Mouse (Mus musculus): Measurements from ENCODE around the gene Rbks. TPM values are rescaled to one million over a fixed set of nuclear protein-coding genes. Genes with fewer than 3 reads are reported as not detected.

The Rbks gene
- polyA plus RNA-seq, 1 experiment: 8.1 TPM

DNA sequence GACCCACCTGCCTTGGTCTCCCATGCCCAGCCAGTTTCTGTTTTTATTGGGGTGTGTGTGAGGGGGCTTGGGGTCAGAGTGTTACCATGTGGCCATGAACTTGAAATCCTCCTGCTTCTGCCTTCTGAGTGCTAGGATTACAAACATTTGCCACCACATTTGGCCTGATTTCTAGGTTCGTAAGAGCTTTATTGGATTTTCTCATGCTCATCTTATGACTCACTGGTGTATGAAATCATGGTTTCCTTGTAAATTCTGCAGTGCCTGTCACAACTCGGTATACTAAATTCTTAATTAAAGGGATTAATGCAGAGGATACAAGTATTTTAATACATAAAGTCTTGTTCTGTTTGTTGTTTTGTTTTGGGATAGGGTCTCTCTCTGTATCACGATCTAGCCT lies 77.1 kb downstream of the Rbks start:
- H3K36me3 ChIP-seq (ENCODE audit: control insufficient read depth, insufficient read depth, low read length): peaks cover 29% of the 10 kb centered on the region
- DNase-seq: no peak
- TF ChIP-seq POLR2A (IDR thresholded peaks at IDR 0.05; ENCODE audit: control insufficient read depth, extremely low read depth, insufficient read depth, low read length, poor library complexity) (no peak), CTCF (IDR thresholded peaks at IDR 0.05; ENCODE audit: borderline replicate concordance, control insufficient read depth, extremely low read depth, insufficient read depth, low read length, poor library complexity) (no peak)
- H3K27ac ChIP-seq (ENCODE audit: control insufficient read depth, insufficient read depth, low read length): no peak overlapping the region
- H3K4me1 ChIP-seq (replicated peaks; ENCODE audit: control insufficient read depth, insufficient read depth, low read length): no peaks in the 10 kb centered on the region
- WGBS: 96% methylated on average over 3 of the region's 3 CpGs
- no peaks in the 10 kb centered on the region for H3K27me3 ChIP-seq (ENCODE audit: control insufficient read depth, insufficient read depth, low read length)
- no peak overlapping the region for H3K4me3 ChIP-seq (ENCODE audit: control insufficient read depth, insufficient read depth, low read length)

DNA sequence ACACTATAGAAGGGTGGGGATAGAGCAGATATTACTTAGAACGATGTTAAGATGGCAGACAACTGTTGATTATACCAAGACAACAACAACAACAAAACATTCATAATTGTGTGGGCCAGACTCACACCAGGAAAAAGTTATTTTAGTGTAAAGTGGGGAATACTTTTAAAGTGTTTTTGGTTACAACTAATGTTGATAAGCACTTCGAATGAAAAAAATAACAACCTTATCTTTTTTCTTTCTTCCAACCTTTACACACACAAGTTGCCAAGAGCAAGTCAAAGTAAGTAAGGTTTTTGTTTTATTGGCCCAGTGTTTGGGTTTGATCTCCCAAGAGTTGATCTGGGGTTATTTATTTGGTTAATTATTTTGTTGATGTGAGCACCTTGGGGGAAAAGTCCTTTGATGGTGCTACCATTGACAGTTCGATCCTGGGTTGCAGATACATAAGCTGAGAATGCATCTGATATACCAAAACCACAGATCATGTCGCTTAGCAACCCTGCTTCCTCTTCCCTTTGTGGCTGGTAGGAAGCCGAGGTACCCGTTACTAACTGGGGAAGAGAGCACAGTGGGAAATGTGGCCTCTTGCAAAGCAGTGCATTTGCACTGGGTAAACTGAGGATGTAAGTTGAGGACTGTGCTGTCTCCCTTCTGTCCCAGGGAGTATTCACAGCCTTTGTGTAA lies 82.9 kb downstream of the Rbks start:
- DNase-seq: peak; percentile 68
- TF ChIP-seq POLR2A (IDR thresholded peaks at IDR 0.05; ENCODE audit: control insufficient read depth, extremely low read depth, insufficient read depth, low read length, poor library complexity) (no peak), CTCF (IDR thresholded peaks at IDR 0.05; ENCODE audit: borderline replicate concordance, control insufficient read depth, extremely low read depth, insufficient read depth, low read length, poor library complexity) (no peak)

DNA sequence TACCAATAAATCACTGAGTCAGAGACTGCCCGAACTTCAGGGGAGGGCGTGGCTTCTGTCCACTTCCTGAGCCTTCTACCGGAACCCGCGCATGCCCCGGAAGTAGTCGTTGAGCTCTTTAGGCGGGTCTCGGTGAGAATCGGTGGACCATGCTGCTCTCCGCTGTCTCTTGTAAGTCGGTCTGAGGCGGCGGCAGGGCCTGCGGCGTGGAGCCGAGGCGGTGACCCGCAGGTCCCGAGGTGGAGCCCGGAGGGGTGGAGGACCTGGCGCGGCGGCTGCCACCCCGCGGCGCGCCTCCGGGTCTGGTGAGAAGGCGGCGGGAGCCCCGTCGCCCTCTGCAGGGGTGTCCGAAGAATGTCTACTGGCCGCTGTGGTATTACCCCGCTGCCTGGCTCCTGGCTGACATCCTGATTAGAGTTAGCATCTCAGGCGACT lies 83.6 kb downstream of the Rbks start:
- peak overlapping the region; percentile 79 for H3K4me3 ChIP-seq (ENCODE audit: control insufficient read depth, insufficient read depth, low read length)
- H3K27ac ChIP-seq (ENCODE audit: control insufficient read depth, insufficient read depth, low read length): peak overlapping the region; percentile 32; the same call in 1 of the 2 replicates
- peaks cover 8% of the 10 kb centered on the region; the same call in 1 of the 2 replicates for H3K36me3 ChIP-seq (ENCODE audit: control insufficient read depth, insufficient read depth, low read length)
- H3K4me1 ChIP-seq (replicated peaks; ENCODE audit: control insufficient read depth, insufficient read depth, low read length): peaks cover 3% of the 10 kb centered on the region
- TF ChIP-seq CTCF (IDR thresholded peaks at IDR 0.05; ENCODE audit: borderline replicate concordance, control insufficient read depth, extremely low read depth, insufficient read depth, low read length, poor library complexity) (peak; percentile 57; the same call in 1 of the 2 replicates), POLR2A (IDR thresholded peaks at IDR 0.05; ENCODE audit: control insufficient read depth, extremely low read depth, insufficient read depth, low read length, poor library complexity) (peak; percentile 72; the same call in 1 of the 2 replicates)
- peak; percentile 84 for DNase-seq
- no peaks in the 10 kb centered on the region for H3K27me3 ChIP-seq (ENCODE audit: control insufficient read depth, insufficient read depth, low read length)
- under 1% methylated on average over 37 of the region's 37 CpGs for WGBS

More for the DNA sequence above, 82.9 kb downstream of the Rbks start:
- H3K36me3 ChIP-seq (ENCODE audit: control insufficient read depth, insufficient read depth, low read length): peaks cover 13% of the 10 kb centered on the region
- peak overlapping the region; percentile 79 for H3K4me3 ChIP-seq (ENCODE audit: control insufficient read depth, insufficient read depth, low read length)
- H3K27ac ChIP-seq (ENCODE audit: control insufficient read depth, insufficient read depth, low read length): peak overlapping the region; percentile 32; the same call in 1 of the 2 replicates
- 3% methylated on average over 6 of the region's 6 CpGs for WGBS
- peaks cover 3% of the 10 kb centered on the region for H3K4me1 ChIP-seq (replicated peaks; ENCODE audit: control insufficient read depth, insufficient read depth, low read length)
- no peaks in the 10 kb centered on the region for H3K27me3 ChIP-seq (ENCODE audit: control insufficient read depth, insufficient read depth, low read length)

DNA sequence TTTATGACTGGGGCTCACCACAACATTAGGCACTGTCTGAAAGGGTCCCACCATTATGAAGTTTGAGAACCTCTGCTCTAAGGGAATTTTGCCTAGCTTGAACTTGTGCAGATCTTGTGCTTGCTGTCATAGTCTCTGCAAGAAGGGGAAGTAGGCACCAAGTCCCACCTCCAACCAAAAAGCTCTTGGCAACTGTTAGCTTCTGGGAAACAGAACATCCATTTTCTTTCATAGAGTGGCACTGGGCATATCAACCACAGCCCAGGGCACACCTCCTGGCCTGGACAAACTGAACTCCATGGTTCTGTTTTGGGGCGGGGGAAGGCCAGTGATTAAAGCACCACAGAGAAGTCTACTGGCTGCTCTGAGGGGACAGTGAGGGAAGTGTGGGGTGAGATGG lies 86.2 kb downstream of the Rbks start:
- H3K4me3 ChIP-seq (ENCODE audit: control insufficient read depth, insufficient read depth, low read length): no peak overlapping the region
- WGBS: 97% methylated on average over 1 of the region's 1 CpGs
- no peaks in the 10 kb centered on the region for H3K27me3 ChIP-seq (ENCODE audit: control insufficient read depth, insufficient read depth, low read length)
- 0 out of 2 replicates have a peak, but pooled peaks cover 2% of the 10 kb centered on the region for H3K36me3 ChIP-seq (ENCODE audit: control insufficient read depth, insufficient read depth, low read length)
- H3K4me1 ChIP-seq (replicated peaks; ENCODE audit: control insufficient read depth, insufficient read depth, low read length): peaks cover 9% of the 10 kb centered on the region
- TF ChIP-seq POLR2A (IDR thresholded peaks at IDR 0.05; ENCODE audit: control insufficient read depth, extremely low read depth, insufficient read depth, low read length, poor library complexity): no peak
- TF ChIP-seq CTCF (IDR thresholded peaks at IDR 0.05; ENCODE audit: borderline replicate concordance, control insufficient read depth, extremely low read depth, insufficient read depth, low read length, poor library complexity): no peak
- no peak overlapping the region for H3K27ac ChIP-seq (ENCODE audit: control insufficient read depth, insufficient read depth, low read length)
- DNase-seq: no peak

DNA sequence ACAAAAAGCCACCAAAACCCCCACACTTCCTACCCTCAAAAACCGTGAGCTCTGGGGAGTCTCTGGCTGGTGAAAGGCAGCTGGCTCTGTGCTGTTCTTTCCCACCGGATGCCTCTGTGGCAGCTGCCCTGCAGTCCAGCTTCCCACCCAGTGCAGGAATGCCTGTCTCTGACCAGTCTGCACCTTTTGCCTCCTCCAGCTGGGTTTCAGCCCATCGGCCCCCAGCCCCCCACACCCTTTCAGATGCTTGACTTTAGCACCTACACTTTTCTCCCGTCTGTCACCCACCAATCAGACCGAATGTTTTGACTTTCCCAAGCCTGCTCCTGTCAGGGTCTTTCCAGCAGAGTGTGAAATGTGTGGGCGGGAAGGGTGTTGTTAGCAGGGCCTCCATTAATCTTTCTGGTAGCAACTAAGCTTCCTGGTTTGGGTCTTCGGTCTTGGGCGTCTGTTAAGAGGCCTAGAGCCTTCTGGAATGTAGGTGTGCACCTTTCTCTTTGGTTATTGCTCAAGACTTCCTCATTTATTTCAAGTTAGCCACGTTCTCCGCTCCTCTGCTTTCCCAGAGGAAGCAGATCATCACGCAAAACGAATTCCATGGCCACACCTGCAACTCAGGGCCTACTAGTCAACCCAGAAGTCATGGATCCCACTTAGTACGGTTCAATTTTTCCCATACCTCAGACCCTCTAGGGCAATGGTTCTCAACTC lies 86.9 kb downstream of the Rbks start:
- H3K27me3 ChIP-seq (ENCODE audit: control insufficient read depth, insufficient read depth, low read length): no peaks in the 10 kb centered on the region
- 89% methylated on average over 13 of the region's 13 CpGs for WGBS
- no peak for TF ChIP-seq POLR2A (IDR thresholded peaks at IDR 0.05; ENCODE audit: control insufficient read depth, extremely low read depth, insufficient read depth, low read length, poor library complexity)
- no peak for TF ChIP-seq CTCF (IDR thresholded peaks at IDR 0.05; ENCODE audit: borderline replicate concordance, control insufficient read depth, extremely low read depth, insufficient read depth, low read length, poor library complexity)
- H3K4me3 ChIP-seq (ENCODE audit: control insufficient read depth, insufficient read depth, low read length): no peak overlapping the region
- DNase-seq: no peak
- no peaks in the 10 kb centered on the region for H3K36me3 ChIP-seq (ENCODE audit: control insufficient read depth, insufficient read depth, low read length)
- peaks cover 16% of the 10 kb centered on the region for H3K4me1 ChIP-seq (replicated peaks; ENCODE audit: control insufficient read depth, insufficient read depth, low read length)
- no peak overlapping the region for H3K27ac ChIP-seq (ENCODE audit: control insufficient read depth, insufficient read depth, low read length)

DNA sequence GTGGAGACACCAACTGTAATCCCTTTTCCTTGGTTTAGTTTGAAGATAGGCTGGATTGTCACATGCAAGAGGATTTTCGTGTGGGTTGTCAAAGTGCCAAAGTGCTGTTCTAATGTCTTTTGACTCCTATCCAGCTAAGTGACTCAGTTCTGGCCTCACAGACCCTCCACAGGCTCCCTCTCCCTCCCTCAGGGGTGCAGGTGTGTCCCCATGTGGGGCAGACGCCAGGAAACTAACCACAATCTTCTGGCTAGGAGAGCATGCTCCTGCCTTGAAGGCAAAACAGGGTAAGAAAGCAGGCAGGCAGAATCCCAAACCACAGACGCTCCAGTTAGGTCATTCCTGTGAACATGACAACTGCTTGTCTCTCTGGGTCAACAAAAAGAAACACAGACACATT lies 91.3 kb downstream of the Rbks start:
- DNase-seq: peak; percentile 57
- 7% methylated on average over 3 of the region's 3 CpGs for WGBS
- H3K4me1 ChIP-seq (replicated peaks; ENCODE audit: control insufficient read depth, insufficient read depth, low read length): peaks cover 30% of the 10 kb centered on the region
- no peak overlapping the region for H3K4me3 ChIP-seq (ENCODE audit: control insufficient read depth, insufficient read depth, low read length)
- H3K27ac ChIP-seq (ENCODE audit: control insufficient read depth, insufficient read depth, low read length): peak overlapping the region; percentile 39
- no peaks in the 10 kb centered on the region for H3K27me3 ChIP-seq (ENCODE audit: control insufficient read depth, insufficient read depth, low read length)
- TF ChIP-seq CTCF (IDR thresholded peaks at IDR 0.05; ENCODE audit: borderline replicate concordance, control insufficient read depth, extremely low read depth, insufficient read depth, low read length, poor library complexity) (no peak), POLR2A (IDR thresholded peaks at IDR 0.05; ENCODE audit: control insufficient read depth, extremely low read depth, insufficient read depth, low read length, poor library complexity) (no peak)
- no peaks in the 10 kb centered on the region for H3K36me3 ChIP-seq (ENCODE audit: control insufficient read depth, insufficient read depth, low read length)

Data from thymus, adult 2 months (tissue).